Mouse (Mus musculus): ENCODE results near the gene Tnrc6c.

The Tnrc6c gene

GRCm38 (mm10) chr11:117638809-117639208 is 15.3 kb upstream of the Tnrc6c start:
- DNase-seq (ENCODE audit: low read depth) = no peak

- DNase-seq (ENCODE audit: low read depth) = no peak
Measured at GRCm38 (mm10) chr11:117639331-117639970, 14.6 kb upstream of the Tnrc6c start.

- no peak for DNase-seq (ENCODE audit: low read depth)
Measured at GRCm38 (mm10) chr11:117642181-117642580, 11.9 kb upstream of the Tnrc6c start.

- no peak for DNase-seq (ENCODE audit: low read depth)
Measured at GRCm38 (mm10) chr11:117643240-117643639, 10.8 kb upstream of the Tnrc6c start.

GRCm38 (mm10) chr11:117646786-117647185 is 7.3 kb upstream of the Tnrc6c start:
- DNase-seq (ENCODE audit: low read depth) = no peak

- no peak for DNase-seq (ENCODE audit: low read depth)
Measured at GRCm38 (mm10) chr11:117648005-117648404, 6.1 kb upstream of the Tnrc6c start.

- no peak for DNase-seq (ENCODE audit: low read depth)
Measured at GRCm38 (mm10) chr11:117650721-117651644, 3.1 kb upstream of the Tnrc6c start.

GRCm38 (mm10) chr11:117652907-117653306 is 1.2 kb upstream of the Tnrc6c start:
- no peak for DNase-seq (ENCODE audit: low read depth)

- peak; percentile 99 for DNase-seq (ENCODE audit: low read depth)
Measured at GRCm38 (mm10) chr11:117654380-117654924, 363 bp downstream of the Tnrc6c start.

- no peak for DNase-seq (ENCODE audit: low read depth)
Measured at GRCm38 (mm10) chr11:117654934-117655291, 824 bp downstream of the Tnrc6c start.

GRCm38 (mm10) chr11:117655292-117656076 is 1.4 kb downstream of the Tnrc6c start:
- DNase-seq (ENCODE audit: low read depth) = no peak

GRCm38 (mm10) chr11:117656077-117656401 is 1.9 kb downstream of the Tnrc6c start:
- DNase-seq (ENCODE audit: low read depth) = no peak

GRCm38 (mm10) chr11:117658974-117659373 is 4.9 kb downstream of the Tnrc6c start:
- DNase-seq (ENCODE audit: low read depth) = no peak

GRCm38 (mm10) chr11:117663036-117663809 is 9.1 kb downstream of the Tnrc6c start:
- DNase-seq (ENCODE audit: low read depth) = no peak

- DNase-seq (ENCODE audit: low read depth) = no peak
Measured at GRCm38 (mm10) chr11:117663810-117664139, 9.7 kb downstream of the Tnrc6c start.

GRCm38 (mm10) chr11:117665189-117665588 is 11.1 kb downstream of the Tnrc6c start:
- DNase-seq (ENCODE audit: low read depth) = no peak

- DNase-seq (ENCODE audit: low read depth) = no peak
Measured at GRCm38 (mm10) chr11:117666563-117666962, 12.5 kb downstream of the Tnrc6c start.

- no peak for DNase-seq (ENCODE audit: low read depth)
Measured at GRCm38 (mm10) chr11:117667152-117667551, 13.1 kb downstream of the Tnrc6c start.

- no peak for DNase-seq (ENCODE audit: low read depth)
Measured at GRCm38 (mm10) chr11:117667825-117668224, 13.7 kb downstream of the Tnrc6c start.

GRCm38 (mm10) chr11:117671626-117672025 is 17.5 kb downstream of the Tnrc6c start:
- no peak for DNase-seq (ENCODE audit: low read depth)

GRCm38 (mm10) chr11:117674531-117674930 is 20.4 kb downstream of the Tnrc6c start:
- no peak for DNase-seq (ENCODE audit: low read depth)

- DNase-seq (ENCODE audit: low read depth) = no peak
Measured at GRCm38 (mm10) chr11:117676649-117677048, 22.6 kb downstream of the Tnrc6c start.

Data from fibroblast of lung, adult 2 months (primary cell).